Comparison of ENCODE assay signal across 19 mouse cellular contexts in the genomic region with DNA sequence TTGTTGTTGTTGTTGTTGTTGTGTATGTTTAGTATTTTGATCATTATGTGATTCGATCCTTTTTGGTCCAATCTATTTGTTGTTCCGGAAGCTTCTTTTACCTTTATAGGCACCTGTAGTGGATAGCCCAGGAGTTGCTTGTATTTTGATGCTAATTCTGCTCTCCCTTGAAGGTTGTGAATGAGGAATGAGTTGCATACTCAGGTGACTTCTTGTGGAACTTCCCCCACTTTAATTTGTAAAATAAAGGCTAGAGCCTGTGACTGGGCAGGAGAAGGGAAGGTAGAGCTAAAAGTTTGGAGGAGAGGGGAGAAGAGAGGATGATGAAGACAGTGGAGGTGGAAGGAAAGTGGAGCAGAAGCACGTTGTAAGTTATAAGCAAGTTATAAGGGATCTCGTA. TPM values are rescaled to one million over a fixed set of nuclear protein-coding genes. Genes with fewer than 3 reads are reported as not detected.
DNase-seq lines count a peak whose midpoint lies in the region; TF ChIP-seq lines count a peak whose summit lies in the region.
"Had no signal": no experiment of that assay in that cellular context is flagged by ENCODE, and none has a peak within 500 bp of the region (broad histone marks: within the 10 kb centered on the region; RNA-seq: fewer than 3 reads in every experiment).

No protein-coding gene starts in this region.

- no peak for TF ChIP-seq EP300 in ES-Bruce4 (IDR thresholded peaks at IDR 0.05; ENCODE audit: insufficient read depth, low read depth, low read length)

- H3K9me3 ChIP-seq in ES-Bruce4 (replicated peaks; ENCODE audit: control insufficient read depth, insufficient read depth, low read length, poor library complexity, severe bottlenecking) (no peaks in the 10 kb centered on the region), ES-E14 (ENCODE audit: control insufficient read depth, insufficient read depth, low read depth, low read length) (no peaks in the 10 kb centered on the region)
- H3K9me3 ChIP-seq: embryonic facial prominence, embryonic 10.5 days; embryonic facial prominence, embryonic 12.5 days; forebrain, embryonic 13.5 days; forebrain, embryonic 15.5 days had no signal

- H3K27me3 ChIP-seq in ES-Bruce4 (ENCODE audit: control insufficient read depth, insufficient read depth, low read length, poor library complexity, severe bottlenecking) = no peaks in the 10 kb centered on the region
- H3K27me3 ChIP-seq: embryonic facial prominence, embryonic 12.5 days; forebrain, embryonic 13.5 days; forebrain, embryonic 15.5 days had no signal

- DNase-seq in ES-E14 (ENCODE audit: low read depth, low spot score) = peak; percentile 50
- DNase-seq in ZHBTc4 (ENCODE audit: low read depth, low spot score) = peak; percentile 58
- no peak for DNase-seq in left cerebral cortex, postnatal 14 days (ENCODE audit: low spot score in 2 of 2)
- no peak for DNase-seq in adrenal gland, postnatal 36 days
- no peak for DNase-seq in lung, adult 18-20 months
- DNase-seq: adrenal gland, adult 2 months; adrenal gland, postnatal 10 days; adrenal gland, postnatal 25 days; cerebellum, adult 11-12 months; cerebellum, adult 2 months; cerebellum, adult 9-10 months; cerebellum, postnatal 10 days; cerebellum, postnatal 25 days; forebrain, postnatal 0 days had no signal

- H3K36me3 ChIP-seq in ES-Bruce4 (ENCODE audit: control insufficient read depth, insufficient read depth, low read length, poor library complexity, severe bottlenecking) = peaks cover 2% of the 10 kb centered on the region; the same call in 1 of the 2 replicates
- no peaks in the 10 kb centered on the region for H3K36me3 ChIP-seq in ES-E14 (ENCODE audit: control insufficient read depth, insufficient read depth, low read length, poor library complexity, severe bottlenecking)
- H3K36me3 ChIP-seq: embryonic facial prominence, embryonic 10.5 days; embryonic facial prominence, embryonic 12.5 days; forebrain, embryonic 15.5 days had no signal

- no peak for TF ChIP-seq CTCF in ES-Bruce4 (IDR thresholded peaks at IDR 0.05; ENCODE audit: low read depth, low read length)

- no peak for TF ChIP-seq POLR2A in ES-Bruce4 (IDR thresholded peaks at IDR 0.05; ENCODE audit: insufficient read depth, low read length)

- H3K9ac ChIP-seq in ES-Bruce4 (ENCODE audit: low read depth, poor library complexity, severe bottlenecking) (no peak overlapping the region), ES-E14 (ENCODE audit: insufficient read depth, low read depth, low read length, poor library complexity, severe bottlenecking) (no peak overlapping the region)
- H3K9ac ChIP-seq: embryonic facial prominence, embryonic 12.5 days; forebrain, embryonic 13.5 days; forebrain, embryonic 15.5 days; forebrain, postnatal 0 days had no signal

- peak overlapping the region; percentile 93 for H3K27ac ChIP-seq in ES-Bruce4 (ENCODE audit: insufficient read depth, low read length)
- peak overlapping the region; percentile 29; the same call in 1 of the 2 replicates for H3K27ac ChIP-seq in ES-E14 (ENCODE audit: insufficient read depth, low read depth, low read length, poor library complexity, severe bottlenecking)
- H3K27ac ChIP-seq: embryonic facial prominence, embryonic 10.5 days; embryonic facial prominence, embryonic 12.5 days; forebrain, embryonic 13.5 days; forebrain, embryonic 15.5 days had no signal

- H3K4me3 ChIP-seq in ES-Bruce4 (ENCODE audit: low read depth, low read length) (no peak overlapping the region), ES-E14 (ENCODE audit: insufficient read depth in 1 of 2, low read depth in 1 of 2, low read length in 2 of 2, poor library complexity in 1 of 2, severe bottlenecking in 1 of 2) (peak overlapping the region in 1 of 2 experiments; percentile 45; a peak in 1 of 4 replicates)
- H3K4me3 ChIP-seq: embryonic facial prominence, embryonic 10.5 days; embryonic facial prominence, embryonic 12.5 days; forebrain, embryonic 13.5 days; forebrain, embryonic 15.5 days had no signal

- intact Hi-C loops in left cerebral cortex, postnatal 14 days (cut with DNase I) = no loop called here

- in situ Hi-C loops in ES-E14 (cut with MboI; ENCODE audit: low sequenced_read_pairs in 2 of 2, unreplicated experiment in 2 of 2) = no loop called here

- H3K4me1 ChIP-seq in ES-Bruce4 (ENCODE audit: control insufficient read depth, insufficient read depth, low read length) = peaks cover 2% of the 10 kb centered on the region
- H3K4me1 ChIP-seq in ES-E14 (ENCODE audit: control insufficient read depth in 2 of 2, insufficient read depth in 2 of 2, low read length in 2 of 2, poor library complexity in 1 of 2) = peaks cover 7 to 20% of the 10 kb centered on the region in 2 experiments; a peak in 3 of 4 replicates
- H3K4me1 ChIP-seq: embryonic facial prominence, embryonic 12.5 days; forebrain, embryonic 13.5 days had no signal

TF ChIP-seq in ES-E14, 5 proteins besides CTCF, POLR2A, EP300 and RAD21:
- TF ChIP-seq ZC3H11A (IDR thresholded peaks at IDR 0.05; ENCODE audit: borderline replicate concordance, low read depth, low read length) (no peak), MAFK (IDR thresholded peaks at IDR 0.05; ENCODE audit: insufficient read depth, low read depth, low read length) (no peak), ZNF384 (IDR thresholded peaks at IDR 0.05; ENCODE audit: low read depth, low read length) (no peak), CHD2 (IDR thresholded peaks at IDR 0.05; ENCODE audit: low read depth, low read length) (no peak)

RNA-seq across cellular contexts. Expression of a gene that starts 47.6 kb away (rescaled TPM):
- polyA plus RNA-seq in ES-Bruce4 (2011; ENCODE audit: insufficient read depth, insufficient read length, low read depth, missing spikeins) = 26.7 and 29.0 TPM in 2 replicates
- 34.1 and 47.9 TPM in 2 replicates for total RNA-seq in ES-E14 (2012; rRNA removed)
- 1 to 10 TPM; 7.5 to 8.6 TPM for total RNA-seq in left cerebral cortex, postnatal 14 days (2021)
- total RNA-seq in adrenal gland, postnatal 36 days (2021) = 10 to 100 TPM; 16.3 to 20.4 TPM

Comparison
In these comparisons a context has a peak if more than half of its experiments do, and no peak if none do; other contexts are left out.
1. DNase-seq: peak in ES-E14 (single experiment) and ZHBTc4 (single experiment); none in left cerebral cortex, postnatal 14 days (0 of 2), adrenal gland, postnatal 36 days (0 of 2) and lung, adult 18-20 months (0 of 2).